Mouse (Mus musculus): Measurements from ENCODE around the gene Atg7.
A peak's percentile ranks its signal among the peaks of the same experiment; 100 is the strongest.
"Not testable (repeated sequence)": the region's sequence is repeated elsewhere in the genome, so short reads cannot be mapped to it uniquely, and the experiment has no call there.

Gene Atg7

DNA sequence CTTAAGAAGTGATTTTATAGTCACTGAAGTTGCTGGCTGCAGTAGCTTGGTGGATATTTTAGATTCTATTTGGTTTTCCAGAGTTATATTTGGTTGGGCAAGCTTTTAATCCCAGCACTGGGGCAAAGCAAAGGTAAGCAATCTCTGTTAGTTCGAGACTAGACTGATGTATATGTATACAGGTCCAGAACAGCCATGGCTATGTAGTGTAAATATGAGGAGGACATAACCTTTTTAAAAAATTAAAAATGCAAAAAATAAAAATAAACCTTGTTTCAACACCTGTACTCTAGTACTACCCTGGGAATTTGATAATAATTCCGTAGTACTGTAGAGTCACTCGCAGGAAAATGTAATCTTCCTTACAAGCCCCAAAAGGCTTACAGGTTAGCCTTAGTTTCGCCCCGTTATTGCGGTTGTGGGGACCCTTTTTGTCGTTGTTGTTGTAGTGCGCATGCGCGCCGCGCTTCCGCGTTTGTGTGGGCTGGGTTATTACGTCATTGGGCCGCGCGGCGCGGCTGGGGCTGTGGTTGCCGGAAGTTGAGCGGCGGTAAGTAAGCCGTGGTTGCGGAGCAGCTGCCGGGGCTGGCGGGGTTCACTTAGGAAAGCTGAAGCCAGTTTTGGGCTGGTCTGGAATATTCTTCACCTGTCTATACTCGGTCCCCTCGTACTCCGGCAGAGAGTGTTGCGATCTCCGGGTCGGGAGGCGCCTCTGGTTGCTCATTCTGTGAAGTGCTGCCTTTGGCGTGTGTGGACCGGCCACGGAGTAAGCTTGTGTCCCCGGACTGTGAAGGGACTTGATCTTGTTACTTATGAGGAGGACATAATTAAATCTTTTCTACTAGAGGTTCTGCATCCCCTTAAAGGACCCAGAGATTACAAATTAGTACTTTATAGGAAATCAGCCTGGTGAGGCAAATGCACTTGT, at the start of gene Atg7:
Gene Atg7, plus strand, starts transcription at position 497 of the 928 bp plus-strand sequence.
- peak; percentile 98 for DNase-seq (ENCODE audit: low read depth, low spot score)

DNA sequence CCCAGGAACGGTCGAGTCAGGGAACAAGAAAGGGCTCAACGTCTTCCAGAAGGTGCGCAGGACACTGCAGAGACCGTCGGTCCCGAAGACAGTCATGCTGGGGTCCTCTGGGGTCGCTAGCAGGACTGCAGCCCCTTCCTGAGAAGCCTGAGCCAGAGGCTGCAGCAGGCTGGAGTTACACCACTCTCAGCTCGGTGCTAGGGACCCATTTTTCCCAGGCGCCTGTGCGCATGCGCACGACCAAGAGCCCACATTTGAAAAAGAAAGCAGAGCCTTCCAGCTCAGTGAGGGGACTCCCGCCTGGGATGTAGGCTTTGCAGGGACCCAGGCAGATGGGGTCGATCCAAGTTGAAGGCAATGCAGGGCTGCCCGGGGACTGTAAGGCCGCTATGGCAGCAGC, 28.8 kb upstream of the Atg7 start:
- DNase-seq (ENCODE audit: low read depth, low spot score) = not testable (repeated sequence)

GRCm38 (mm10) chr6:114633886-114634285, 9.0 kb upstream of the Atg7 start:
- not testable (repeated sequence) for DNase-seq (ENCODE audit: low read depth, low spot score)

- DNase-seq (ENCODE audit: low read depth, low spot score) = peak; percentile 20
Observed at GRCm38 (mm10) chr6:114643716-114644115, 819 bp downstream of the Atg7 start.

GRCm38 (mm10) chr6:114644531-114644930, 1.6 kb downstream of the Atg7 start:
- peak; percentile 30 for DNase-seq (ENCODE audit: low read depth, low spot score)

DNA sequence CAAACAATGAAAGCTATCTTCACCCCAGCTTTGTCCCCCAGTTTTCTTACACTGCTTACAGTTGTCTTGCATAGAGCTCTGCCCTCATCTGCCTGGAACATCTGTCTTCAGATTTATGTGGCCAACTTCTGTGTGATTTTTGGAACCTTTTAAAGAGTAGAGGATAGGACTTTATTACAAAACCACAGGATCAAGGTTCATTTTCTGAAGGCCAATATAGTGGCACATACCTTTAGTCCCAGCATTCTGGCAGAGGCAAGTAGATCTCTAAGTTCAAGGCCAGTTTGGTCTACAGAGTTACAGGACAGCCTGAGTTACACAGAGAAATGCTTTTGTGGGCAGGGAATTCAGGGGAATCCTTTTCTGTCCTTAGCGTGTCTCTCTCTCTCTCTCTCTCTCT, 3.3 kb downstream of the Atg7 start:
- DNase-seq (ENCODE audit: low read depth, low spot score) = no peak

DNA sequence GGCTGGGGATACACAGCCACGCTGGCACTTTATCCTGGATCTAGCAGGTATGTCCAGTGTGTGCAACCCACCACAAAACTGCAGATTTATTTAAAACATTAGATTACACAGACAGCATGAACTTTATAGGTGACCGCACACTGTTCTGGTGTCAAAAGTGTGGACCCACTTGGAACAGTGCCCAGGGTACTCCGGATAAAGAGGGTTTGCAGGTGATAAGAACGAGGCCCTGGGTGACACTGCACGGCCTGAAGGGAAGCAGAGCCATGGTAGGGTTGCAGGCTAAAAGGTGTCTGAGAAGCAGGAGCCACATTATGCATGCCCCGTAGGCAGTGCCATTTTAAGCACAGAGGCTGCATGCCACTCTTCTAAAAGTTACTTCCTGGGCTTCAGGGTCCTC, 4.1 kb downstream of the Atg7 start:
- no peak for DNase-seq (ENCODE audit: low read depth, low spot score)

GRCm38 (mm10) chr6:114648352-114649030, 5.6 kb downstream of the Atg7 start:
- DNase-seq (ENCODE audit: low read depth, low spot score) = no peak

- DNase-seq (ENCODE audit: low read depth, low spot score) = no peak
Observed at GRCm38 (mm10) chr6:114652209-114652608, 9.3 kb downstream of the Atg7 start.

- DNase-seq (ENCODE audit: low read depth, low spot score) = peak; percentile 65
Observed at GRCm38 (mm10) chr6:114656826-114657600, 14.1 kb downstream of the Atg7 start.

- peak; percentile 31 for DNase-seq (ENCODE audit: low read depth, low spot score)
Observed at GRCm38 (mm10) chr6:114657807-114658206, 14.9 kb downstream of the Atg7 start.

- DNase-seq (ENCODE audit: low read depth, low spot score) = no peak
Observed at GRCm38 (mm10) chr6:114659278-114659991, 16.5 kb downstream of the Atg7 start.

- peak; percentile 24 for DNase-seq (ENCODE audit: low read depth, low spot score)
Observed at GRCm38 (mm10) chr6:114659992-114660800, 17.3 kb downstream of the Atg7 start.

- DNase-seq (ENCODE audit: low read depth, low spot score) = no peak
Observed at GRCm38 (mm10) chr6:114663707-114664106, 20.8 kb downstream of the Atg7 start.

DNA sequence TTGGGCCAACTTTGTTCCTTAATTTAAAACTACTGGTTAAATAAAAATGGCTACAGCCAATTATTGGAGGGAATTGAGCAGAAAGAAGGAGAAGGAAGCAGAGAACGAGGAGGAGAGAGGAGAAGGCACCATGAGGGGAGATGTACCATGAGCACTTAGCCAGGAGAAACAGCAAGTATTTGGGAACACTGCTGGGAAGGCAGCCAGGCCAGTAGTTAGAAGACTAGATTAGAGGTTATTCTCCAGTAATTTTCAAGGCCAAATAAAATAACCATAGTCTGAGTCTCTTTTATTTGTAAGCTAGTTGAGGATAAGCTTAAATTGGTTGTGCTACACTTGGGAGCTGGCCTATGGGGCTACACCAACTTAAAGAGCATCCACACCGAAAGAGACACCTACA, 21.8 kb downstream of the Atg7 start:
- no peak for DNase-seq (ENCODE audit: low read depth, low spot score)

DNA sequence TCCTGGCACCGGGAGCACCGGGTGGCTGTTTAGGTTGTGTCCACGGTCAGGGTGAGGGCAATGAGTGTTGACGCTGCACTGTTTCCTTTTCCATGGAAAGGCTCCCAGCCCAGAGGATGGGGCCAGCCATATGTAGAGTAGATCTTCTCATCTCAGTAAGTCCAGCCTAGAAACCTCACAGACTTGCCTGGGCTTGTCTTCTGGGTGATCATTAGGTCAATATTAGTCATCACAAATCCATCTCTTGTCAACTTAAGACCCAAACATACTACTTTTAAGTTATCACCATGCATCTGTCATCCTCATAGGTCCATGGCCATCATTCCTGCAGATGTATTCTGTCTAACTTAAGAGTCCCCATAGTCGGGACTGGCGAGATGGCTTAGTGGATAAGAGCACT, 24.6 kb downstream of the Atg7 start:
- no peak for DNase-seq (ENCODE audit: low read depth, low spot score)

GRCm38 (mm10) chr6:114674771-114675170, 31.9 kb downstream of the Atg7 start:
- DNase-seq (ENCODE audit: low read depth, low spot score) = no peak

GRCm38 (mm10) chr6:114676091-114676490, 33.2 kb downstream of the Atg7 start:
- DNase-seq (ENCODE audit: low read depth, low spot score) = no peak

DNA sequence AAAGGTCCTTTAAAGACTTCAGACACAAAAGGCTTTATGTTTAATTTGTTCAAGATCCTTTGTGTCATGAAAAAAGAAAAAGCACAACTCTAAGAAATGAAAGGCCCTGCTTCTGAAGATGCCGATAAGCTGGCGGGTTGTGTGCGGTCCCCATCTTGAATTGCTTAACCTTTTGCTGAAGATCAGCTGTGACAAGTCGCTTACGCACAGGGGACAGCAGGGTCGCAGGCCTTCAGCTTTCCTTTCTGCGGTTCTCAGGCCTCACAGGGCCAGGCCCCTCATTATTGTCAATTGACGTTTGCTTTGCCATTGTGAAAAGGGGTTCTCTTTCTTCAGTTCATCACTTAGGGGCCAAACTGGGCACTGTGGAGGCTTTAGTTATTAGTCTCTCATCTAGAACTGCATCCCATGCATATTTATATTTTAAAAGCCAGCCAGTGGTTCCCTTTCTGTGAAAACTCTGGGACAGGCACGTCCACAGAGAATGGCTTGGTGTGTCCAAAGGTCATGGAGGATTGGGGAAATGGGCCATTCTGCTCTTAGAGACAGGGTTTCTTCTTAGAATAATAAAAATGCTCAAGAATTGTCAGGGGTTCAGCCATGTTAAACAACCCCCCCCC, 39.3 kb downstream of the Atg7 start:
- DNase-seq (ENCODE audit: low read depth, low spot score) = no peak

GRCm38 (mm10) chr6:114683741-114684140, 40.8 kb downstream of the Atg7 start:
- DNase-seq (ENCODE audit: low read depth, low spot score) = peak; percentile 26

Data from CD4-positive, CD25-positive, alpha-beta regulatory T cell, adult 2 months (primary cell).